Mouse (Mus musculus) forebrain, embryonic 15.5 days (tissue): ENCODE results near the gene Mycn. TPM values are rescaled to one million over a fixed set of nuclear protein-coding genes. Genes with fewer than 3 reads are reported as not detected.

Source experiments
- ATAC-seq: fragments of 200-750 bp; cut with Nextera tagmentation; replicated peaks from 2 replicates; pipeline ENCODE4 v1.8.0; 2017; ENCODE audit warnings: mild to moderate bottlenecking, moderate TSS enrichment, moderate library complexity
- H3K27ac ChIP-seq: fragments of 300-500 bp; sonication (generic); replicated peaks from 2 replicates; pipeline ENCODE4 v1.5.1; 2015; ENCODE audit warnings: mild to moderate bottlenecking, inconsistent platforms
- H3K27me3 ChIP-seq: fragments of 300-500 bp; sonication (generic); 2 replicates; pipeline ENCODE4 v1.6.1; 2015; ENCODE audit warnings: inconsistent platforms
- H3K36me3 ChIP-seq: fragments of 300-500 bp; sonication (generic); 2 replicates; pipeline ENCODE4 v1.6.1; 2015; ENCODE audit warnings: mild to moderate bottlenecking, inconsistent platforms
- H3K4me1 ChIP-seq: fragments of 300-500 bp; sonication (generic); 2 replicates; pipeline ENCODE4 v1.6.1; 2015; ENCODE audit warnings: inconsistent platforms
- H3K4me2 ChIP-seq: fragments of 300-500 bp; sonication (generic); replicated peaks from 2 replicates; pipeline ENCODE4 v1.6.1; 2015; ENCODE audit warnings: mild to moderate bottlenecking, inconsistent platforms
- H3K4me3 ChIP-seq: fragments of 300-500 bp; sonication (generic); 2 replicates; pipeline ENCODE4 v1.5.1; 2015; ENCODE audit warnings: mild to moderate bottlenecking, inconsistent platforms
- H3K9ac ChIP-seq: fragments of 300-500 bp; sonication (generic); replicated peaks from 2 replicates; pipeline ENCODE4 v1.6.1; 2015; ENCODE audit warnings: mild to moderate bottlenecking, inconsistent platforms
- H3K9me3 ChIP-seq: fragments of 300-500 bp; sonication (generic); 2 replicates; pipeline ENCODE4 v1.6.1; 2016; ENCODE audit warnings: inconsistent platforms
- WGBS: fragments of 180-500 bp; shearing (Covaris S2); methylation state at CpG from one replicate; pipeline ENCODE4 v1.1.7; 2015; ENCODE audit warnings: mixed read lengths; 5-methylcytosine and 5-hydroxymethylcytosine counted together
- polyA plus RNA-seq: library from polyadenylated mRNA; unstranded; fragments of >200 nt; fragmentation: Nextera tagmentation; extraction: Ambion mirVana; gene quantifications from 2 replicates; pipeline ENCODE4 v1.2.1, GENCODE M21; 2015

The Mycn gene
- 162 and 167 TPM in 2 replicates for polyA plus RNA-seq

DNA sequence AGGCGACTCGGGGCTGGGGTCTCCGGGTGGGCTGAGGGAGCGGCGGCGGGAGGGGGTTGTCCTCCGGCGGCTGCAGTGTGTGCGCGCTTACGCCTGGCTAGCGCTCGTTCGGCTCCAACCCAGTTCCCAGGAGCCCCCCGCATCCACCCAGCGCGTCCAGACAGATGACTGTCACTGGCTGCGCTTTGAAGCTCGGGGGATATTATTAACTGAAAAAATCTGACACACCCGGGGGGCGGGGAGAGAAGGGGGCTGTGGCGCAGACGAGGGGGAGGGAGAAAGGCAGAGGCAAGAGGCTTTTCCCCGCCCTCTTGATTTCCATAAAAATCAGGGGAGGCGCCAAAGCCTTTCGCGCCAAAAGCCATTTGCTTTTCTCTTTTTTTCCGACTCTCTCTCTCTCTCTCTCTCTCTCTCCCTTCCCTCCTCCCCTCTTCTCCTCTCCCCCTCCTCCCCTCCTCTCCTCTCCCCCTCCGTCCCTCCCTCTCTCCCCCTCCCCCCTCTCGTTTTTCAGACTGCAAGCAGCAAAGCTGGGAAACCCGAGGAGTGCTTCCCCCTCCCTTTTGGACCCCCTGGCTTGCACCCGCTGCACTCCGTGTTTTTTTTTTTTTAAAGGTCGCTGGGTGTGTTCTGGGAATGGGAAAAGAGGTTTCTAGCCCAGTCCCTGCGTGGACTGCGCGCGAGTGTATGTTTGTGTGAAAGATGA lies at the start of gene Mycn:
TSS of gene Mycn (minus strand) at position 254 of the 703 bp plus-strand sequence.
- Histone ChIP-seq H3K4me1 (peaks cover 27% of the 10 kb centered on the region), H3K4me2 (peak within 1 kb of the TSS; percentile 77), H3K4me3 (peak within 1 kb of the TSS; percentile 94), H3K36me3 (peaks cover 5% of the 10 kb centered on the region), H3K9me3 (no peaks in the 10 kb centered on the region), H3K27ac (peak within 1 kb of the TSS; percentile 99), H3K27me3 (no peaks in the 10 kb centered on the region), H3K9ac (peak within 1 kb of the TSS; percentile 99)
- ATAC-seq, result peak; percentile 78
- WGBS, result under 1% methylated on average over 38 of the region's 38 CpGs

DNA sequence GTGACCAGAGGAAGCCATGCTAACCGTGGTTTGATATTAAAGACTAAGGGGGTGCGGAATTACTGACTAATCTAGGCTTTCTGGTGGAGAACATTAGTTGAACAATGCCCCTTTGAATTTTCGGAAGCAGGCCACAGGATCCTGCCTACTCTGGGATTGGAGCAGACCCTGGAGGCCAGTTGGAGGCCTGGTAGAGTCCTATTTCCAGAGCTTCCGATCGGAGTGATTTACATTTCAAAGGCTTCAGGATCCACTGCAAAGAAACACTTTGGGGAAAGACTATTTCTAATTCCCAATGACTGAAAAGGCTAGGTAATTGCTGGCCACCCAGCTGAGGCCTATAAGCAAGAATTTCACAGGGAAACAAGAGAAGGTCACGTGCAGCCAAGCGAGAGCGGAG lies 45.7 kb upstream of the Mycn start:
- Histone ChIP-seq H3K9me3 (no peaks in the 10 kb centered on the region), H3K27me3 (no peaks in the 10 kb centered on the region), H3K9ac (no peak overlapping the region), H3K4me2 (no peak overlapping the region), H3K27ac (no peak overlapping the region), H3K4me1 (no peaks in the 10 kb centered on the region), H3K36me3 (no peaks in the 10 kb centered on the region), H3K4me3 (no peak overlapping the region)
- ATAC-seq, result no peak
- 61% methylated on average over 8 of the region's 8 CpGs for WGBS

DNA sequence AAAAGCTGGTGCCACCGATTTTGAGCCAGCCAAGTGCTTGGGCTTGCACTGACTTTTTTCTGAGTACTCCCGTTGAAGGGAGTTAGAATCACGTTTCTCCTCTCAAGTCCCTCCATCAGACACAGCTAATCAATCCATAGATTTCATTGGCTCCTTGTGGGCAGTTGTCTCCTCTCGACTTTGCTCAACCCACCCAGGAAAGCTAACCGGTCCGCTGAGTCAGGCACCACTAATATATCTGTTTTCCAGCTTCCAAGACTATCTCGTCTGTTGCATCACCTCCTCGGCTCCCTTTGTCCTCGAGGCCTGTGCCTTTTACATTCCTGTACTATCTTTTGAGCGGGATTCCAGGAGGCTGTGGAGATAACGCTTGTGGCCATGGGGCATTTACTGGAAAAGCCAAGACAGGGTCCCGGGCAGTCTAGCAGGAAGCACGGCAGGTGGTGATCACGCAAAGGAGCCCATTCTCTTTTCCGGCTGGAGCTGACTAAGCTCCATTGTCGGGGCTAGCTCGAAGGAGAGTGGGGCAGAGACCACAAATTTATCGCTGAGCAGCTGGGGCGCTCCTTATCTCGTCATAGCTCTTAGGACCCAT lies 45.0 kb upstream of the Mycn start:
- ATAC-seq, result no peak
- H3K36me3 ChIP-seq, result no peaks in the 10 kb centered on the region
- no peak overlapping the region for H3K4me2 ChIP-seq
- H3K9ac ChIP-seq, result no peak overlapping the region
- WGBS, result 83% methylated on average over 20 of the region's 20 CpGs
- H3K27ac ChIP-seq, result no peak overlapping the region
- H3K27me3 ChIP-seq, result no peaks in the 10 kb centered on the region
- no peak overlapping the region for H3K4me3 ChIP-seq
- H3K9me3 ChIP-seq, result no peaks in the 10 kb centered on the region
- H3K4me1 ChIP-seq, result no peaks in the 10 kb centered on the region

- no peak overlapping the region for H3K4me3 ChIP-seq
- ATAC-seq, result no peak
- no peak overlapping the region for H3K27ac ChIP-seq
- H3K27me3 ChIP-seq, result no peaks in the 10 kb centered on the region
- H3K9ac ChIP-seq, result no peak overlapping the region
- H3K4me1 ChIP-seq, result no peaks in the 10 kb centered on the region
- H3K36me3 ChIP-seq, result no peaks in the 10 kb centered on the region
- WGBS, result 83% methylated on average over 1 of the region's 1 CpGs
- no peaks in the 10 kb centered on the region for H3K9me3 ChIP-seq
- H3K4me2 ChIP-seq, result no peak overlapping the region
Measured at GRCm38 (mm10) chr12:12983032-12983431, 41.3 kb upstream of the Mycn start.

- H3K9ac ChIP-seq, result no peak overlapping the region
- no peaks in the 10 kb centered on the region for H3K4me1 ChIP-seq
- H3K4me2 ChIP-seq, result no peak overlapping the region
- no peak overlapping the region for H3K4me3 ChIP-seq
- H3K36me3 ChIP-seq, result no peaks in the 10 kb centered on the region
- ATAC-seq, result no peak
- no peak overlapping the region for H3K27ac ChIP-seq
- 84% methylated on average over 1 of the region's 1 CpGs for WGBS
- no peaks in the 10 kb centered on the region for H3K9me3 ChIP-seq
- no peaks in the 10 kb centered on the region for H3K27me3 ChIP-seq
Measured at GRCm38 (mm10) chr12:12975397-12975796, 33.7 kb upstream of the Mycn start.

DNA sequence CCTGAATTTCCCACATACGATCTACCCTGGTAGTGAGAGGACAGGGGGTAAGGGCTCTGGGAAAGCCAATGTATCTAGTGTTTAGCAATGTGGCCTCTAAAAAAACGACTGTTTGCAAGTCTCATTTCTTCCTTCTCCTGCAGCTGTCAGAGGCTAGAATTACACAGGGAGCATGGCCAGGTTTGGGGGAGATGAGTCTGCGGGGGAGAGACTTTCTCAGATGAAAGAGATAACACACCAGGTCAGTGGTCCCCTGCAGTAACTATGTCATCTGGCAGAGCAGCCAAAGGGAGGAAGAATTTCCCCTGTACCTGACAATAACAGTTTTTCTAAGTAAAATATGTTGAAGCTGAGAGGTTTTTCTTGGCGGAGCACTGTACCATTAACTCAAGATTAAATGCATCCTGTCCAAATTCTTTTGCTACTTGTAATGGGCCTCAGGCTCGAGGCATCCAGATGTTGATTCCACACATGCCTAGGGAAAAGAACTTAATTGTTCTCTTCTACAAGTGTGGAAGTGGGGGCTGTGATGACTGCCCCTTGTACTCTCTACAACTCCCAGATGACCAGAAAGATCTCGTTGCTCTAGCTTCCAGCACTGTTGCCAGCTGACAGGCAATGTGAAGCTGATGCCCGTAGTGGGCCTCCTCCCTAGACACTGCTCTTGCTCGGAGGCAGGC lies 31.2 kb upstream of the Mycn start:
- Histone ChIP-seq H3K36me3 (no peaks in the 10 kb centered on the region), H3K9me3 (no peaks in the 10 kb centered on the region), H3K27ac (no peak overlapping the region), H3K9ac (no peak overlapping the region), H3K4me1 (no peaks in the 10 kb centered on the region), H3K27me3 (no peaks in the 10 kb centered on the region), H3K4me2 (no peak overlapping the region), H3K4me3 (no peak overlapping the region)
- ATAC-seq, result no peak
- 68% methylated on average over 8 of the region's 8 CpGs for WGBS

- no peak overlapping the region for H3K4me2 ChIP-seq
Measured at GRCm38 (mm10) chr12:12967946-12968345, 26.2 kb upstream of the Mycn start.

DNA sequence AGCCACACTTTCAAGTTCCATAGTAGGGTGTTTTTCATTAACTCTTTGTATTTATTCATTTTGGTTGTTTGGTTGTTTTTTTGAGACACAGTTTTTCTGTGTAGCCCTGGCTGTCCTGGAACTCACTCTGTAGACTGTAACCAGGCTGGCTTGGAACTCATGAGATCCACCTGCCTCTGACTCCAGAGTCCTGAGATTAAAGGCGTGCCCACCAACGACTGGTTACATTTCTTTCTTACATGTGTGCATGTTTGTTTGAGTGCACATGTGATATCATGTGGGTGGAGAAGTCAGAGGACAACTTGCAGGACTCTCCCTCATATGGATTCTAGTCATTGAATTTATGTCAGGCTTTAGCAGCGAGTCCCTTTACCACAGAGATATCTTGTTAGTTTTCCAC lies 23.1 kb upstream of the Mycn start:
- H3K9ac ChIP-seq, result no peak overlapping the region
- H3K27ac ChIP-seq, result no peak overlapping the region
- WGBS, result 96% methylated on average over 3 of the region's 3 CpGs
- no peak for ATAC-seq
- H3K4me3 ChIP-seq, result no peak overlapping the region
- H3K4me1 ChIP-seq, result no peaks in the 10 kb centered on the region
- no peaks in the 10 kb centered on the region for H3K36me3 ChIP-seq
- no peaks in the 10 kb centered on the region for H3K27me3 ChIP-seq
- no peak overlapping the region for H3K4me2 ChIP-seq
- no peaks in the 10 kb centered on the region for H3K9me3 ChIP-seq

More at GRCm38 (mm10) chr12:12967946-12968345, 26.2 kb upstream of the Mycn start:
- Histone ChIP-seq H3K27ac (no peak overlapping the region), H3K4me1 (no peaks in the 10 kb centered on the region), H3K4me3 (no peak overlapping the region), H3K9me3 (no peaks in the 10 kb centered on the region), H3K27me3 (no peaks in the 10 kb centered on the region), H3K36me3 (no peaks in the 10 kb centered on the region), H3K9ac (no peak overlapping the region)
- 78% methylated on average over 2 of the region's 2 CpGs for WGBS
- no peak for ATAC-seq

- Histone ChIP-seq H3K27ac (no peak overlapping the region), H3K4me2 (no peak overlapping the region), H3K27me3 (no peaks in the 10 kb centered on the region), H3K4me1 (peaks cover 17% of the 10 kb centered on the region), H3K9me3 (no peaks in the 10 kb centered on the region), H3K4me3 (no peak overlapping the region), H3K36me3 (no peaks in the 10 kb centered on the region), H3K9ac (no peak overlapping the region)
- ATAC-seq, result no peak
- 70% methylated on average over 4 of the region's 4 CpGs for WGBS
Measured at GRCm38 (mm10) chr12:12947606-12948005, 5.9 kb upstream of the Mycn start.

DNA sequence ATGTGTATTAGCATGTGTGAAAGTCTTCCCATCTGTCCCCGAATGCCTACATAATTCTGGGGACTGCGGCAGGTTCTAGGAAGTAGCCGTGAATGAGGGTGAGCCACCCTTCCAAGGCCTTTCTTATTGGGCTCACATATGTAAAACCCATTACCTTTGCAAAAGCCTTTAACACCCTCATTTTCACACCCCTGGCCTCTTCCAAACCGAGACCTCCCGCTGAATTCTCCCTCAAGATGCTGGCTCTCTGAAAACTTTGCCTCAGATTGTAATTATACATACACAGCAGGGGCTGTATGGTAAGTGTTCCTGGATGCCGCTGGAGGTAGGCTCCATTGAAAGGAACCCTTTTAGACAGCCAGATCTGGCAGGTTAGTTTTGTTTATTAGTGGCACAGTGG lies 1.6 kb upstream of the Mycn start:
- peak overlapping the region; percentile 77 for H3K4me2 ChIP-seq
- peak overlapping the region; percentile 94; the same call in 1 of the 2 replicates for H3K4me3 ChIP-seq
- no peaks in the 10 kb centered on the region for H3K36me3 ChIP-seq
- H3K27ac ChIP-seq, result peak overlapping the region; percentile 99
- peaks cover 17% of the 10 kb centered on the region for H3K4me1 ChIP-seq
- H3K9me3 ChIP-seq, result no peaks in the 10 kb centered on the region
- 11% methylated on average over 6 of the region's 6 CpGs for WGBS
- ATAC-seq, result no peak
- no peaks in the 10 kb centered on the region for H3K27me3 ChIP-seq
- peak overlapping the region; percentile 99; the same call in 1 of the 2 replicates for H3K9ac ChIP-seq

GRCm38 (mm10) chr12:12942364-12943050 lies 793 bp upstream of the Mycn start:
- Histone ChIP-seq H3K4me2 (peak overlapping the region; percentile 77), H3K27ac (peak overlapping the region; percentile 99), H3K36me3 (no peaks in the 10 kb centered on the region), H3K9me3 (no peaks in the 10 kb centered on the region), H3K4me1 (peaks cover 20% of the 10 kb centered on the region), H3K4me3 (peak overlapping the region; percentile 94), H3K9ac (peak overlapping the region; percentile 99), H3K27me3 (no peaks in the 10 kb centered on the region)
- peak; percentile 55 for ATAC-seq
- under 1% methylated on average over 47 of the region's 47 CpGs for WGBS

GRCm38 (mm10) chr12:12941129-12941504 lies 597 bp downstream of the Mycn start:
- H3K4me2 ChIP-seq, result peak overlapping the region; percentile 77
- no peaks in the 10 kb centered on the region for H3K27me3 ChIP-seq
- no peak for ATAC-seq
- WGBS, result under 1% methylated on average over 20 of the region's 20 CpGs
- H3K36me3 ChIP-seq, result peaks cover 10% of the 10 kb centered on the region
- H3K4me3 ChIP-seq, result peak overlapping the region; percentile 94
- H3K4me1 ChIP-seq, result peaks cover 32% of the 10 kb centered on the region
- H3K27ac ChIP-seq, result peak overlapping the region; percentile 99
- peak overlapping the region; percentile 99 for H3K9ac ChIP-seq
- no peaks in the 10 kb centered on the region for H3K9me3 ChIP-seq
